Mouse (Mus musculus) spleen, adult 12 weeks (tissue): ENCODE results near the gene Epas1.

Source experiments
- DNase-seq: peaks from one replicate; pipeline ENCODE4 v3.0.0; 2022; ENCODE audit warnings: low spot score

Epas1 gene

GRCm38 (mm10) chr17:86755581-86756195 is 2.2 kb downstream of the Epas1 start:
- no peak for DNase-seq

GRCm38 (mm10) chr17:86757621-86758020 is 4.1 kb downstream of the Epas1 start:
- DNase-seq: no peak

GRCm38 (mm10) chr17:86761859-86762258 is 8.4 kb downstream of the Epas1 start:
- no peak for DNase-seq

GRCm38 (mm10) chr17:86762479-86763242 is 9.2 kb downstream of the Epas1 start:
- DNase-seq: no peak

GRCm38 (mm10) chr17:86765762-86766404 is 12.4 kb downstream of the Epas1 start:
- DNase-seq: no peak

GRCm38 (mm10) chr17:86766412-86766811 is 12.9 kb downstream of the Epas1 start:
- DNase-seq: no peak

GRCm38 (mm10) chr17:86768596-86768995 is 15.1 kb downstream of the Epas1 start:
- DNase-seq: no peak

- DNase-seq: no peak
These were observed 16.1 kb downstream of the Epas1 start for GRCm38 (mm10) chr17:86769330-86770211.

- no peak for DNase-seq
These were observed 17.3 kb downstream of the Epas1 start for GRCm38 (mm10) chr17:86770848-86771247.

GRCm38 (mm10) chr17:86772035-86772434 is 18.5 kb downstream of the Epas1 start:
- no peak for DNase-seq

- DNase-seq: no peak
These were observed 19.6 kb downstream of the Epas1 start for GRCm38 (mm10) chr17:86772929-86773588.

- no peak for DNase-seq
These were observed 23.0 kb downstream of the Epas1 start for GRCm38 (mm10) chr17:86776538-86776937.

- DNase-seq: no peak
These were observed 24.6 kb downstream of the Epas1 start for GRCm38 (mm10) chr17:86778147-86778546.

GRCm38 (mm10) chr17:86779191-86780130 is 26.0 kb downstream of the Epas1 start:
- DNase-seq: no peak

GRCm38 (mm10) chr17:86780708-86781318 is 27.3 kb downstream of the Epas1 start:
- no peak for DNase-seq

GRCm38 (mm10) chr17:86781755-86782400 is 28.4 kb downstream of the Epas1 start:
- DNase-seq: no peak

GRCm38 (mm10) chr17:86784405-86784977 is 31.0 kb downstream of the Epas1 start:
- DNase-seq: no peak

GRCm38 (mm10) chr17:86785612-86786011 is 32.1 kb downstream of the Epas1 start:
- no peak for DNase-seq

GRCm38 (mm10) chr17:86786496-86786895 is 33.0 kb downstream of the Epas1 start:
- no peak for DNase-seq
